Mouse (Mus musculus): Measurements from ENCODE around the gene Rnft2. TPM values are rescaled to one million over a fixed set of nuclear protein-coding genes. Genes with fewer than 3 reads are reported as not detected.

Gene Rnft2
- polyA plus RNA-seq, 1 experiment from 2014 or later = 1.7 TPM

DNA sequence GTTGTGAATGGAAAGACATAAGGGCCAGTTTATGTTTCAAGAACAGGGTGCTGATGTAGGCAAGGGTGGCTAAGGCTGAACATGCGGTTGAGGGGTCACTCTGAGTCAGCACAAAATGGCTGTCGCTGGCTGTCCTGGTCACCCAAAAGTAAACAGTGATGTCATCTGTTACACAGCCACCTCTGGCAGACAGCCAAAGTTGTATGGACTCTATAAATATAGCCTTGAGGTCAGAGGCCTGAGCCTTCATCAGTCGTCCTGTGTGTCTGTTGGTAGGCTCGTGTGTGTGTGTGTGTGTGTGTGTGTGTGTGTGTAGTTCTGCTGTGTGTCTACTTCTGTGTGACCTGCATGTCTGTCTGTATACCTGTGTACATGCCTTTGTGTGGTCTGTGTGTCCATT is 87.9 kb downstream of the Rnft2 start:
- ATAC-seq (replicated peaks; ENCODE audit: low FRiP score) = peak; percentile 8; the same call in 1 of the 2 replicates
- peaks cover 13% of the 10 kb centered on the region for H3K27me3 ChIP-seq (replicated peaks; ENCODE audit: control insufficient read depth, insufficient read depth, low read length)
- H3K4me1 ChIP-seq (replicated peaks; ENCODE audit: control insufficient read depth, insufficient read depth, low read length) = peaks cover 7% of the 10 kb centered on the region
- no peak overlapping the region for H3K9ac ChIP-seq (ENCODE audit: low read depth, low read length)
- 49% methylated on average over 4 of the region's 4 CpGs for WGBS
- no peak overlapping the region for H3K27ac ChIP-seq (ENCODE audit: low read depth, low read length)
- no peak overlapping the region for H3K4me2 ChIP-seq
- H3K9me3 ChIP-seq (ENCODE audit: control insufficient read depth, low read length) = no peaks in the 10 kb centered on the region
- no peak for DNase-seq (ENCODE audit: low spot score)
- no peaks in the 10 kb centered on the region for H3K36me3 ChIP-seq (ENCODE audit: control insufficient read depth, insufficient read depth, low read length)
- no peak overlapping the region for H3K4me3 ChIP-seq (ENCODE audit: low read depth, low read length)

DNA sequence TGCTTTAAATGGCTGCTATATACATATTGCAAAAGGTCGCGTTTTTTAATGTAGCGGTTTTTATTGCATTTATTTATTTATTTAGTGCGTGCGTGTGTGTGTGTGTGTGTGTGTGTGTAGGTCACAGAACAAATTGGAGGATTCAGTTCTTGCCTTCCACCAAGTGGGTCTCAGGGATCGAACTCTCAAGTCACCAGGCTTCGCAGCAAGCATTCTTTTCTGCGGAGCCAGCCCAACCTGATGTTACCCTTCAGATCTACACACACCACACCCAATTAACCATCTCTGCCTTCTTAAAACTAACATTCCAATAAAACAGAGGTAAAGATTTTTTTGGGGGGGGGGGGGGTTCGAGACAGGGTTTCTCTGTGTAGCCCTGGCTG is 89.4 kb downstream of the Rnft2 start:
- H3K4me3 ChIP-seq (ENCODE audit: low read depth, low read length) = peak overlapping the region; percentile 96
- 0 out of 2 replicates have a peak, but pooled peaks cover under 1% of the 10 kb centered on the region for H3K27me3 ChIP-seq (replicated peaks; ENCODE audit: control insufficient read depth, insufficient read depth, low read length)
- WGBS = 25% methylated on average over 9 of the region's 9 CpGs
- no peaks in the 10 kb centered on the region for H3K36me3 ChIP-seq (ENCODE audit: control insufficient read depth, insufficient read depth, low read length)
- ATAC-seq (replicated peaks; ENCODE audit: low FRiP score) (no peak), DNase-seq (ENCODE audit: low spot score) (no peak)
- peak overlapping the region; percentile 91 for H3K9ac ChIP-seq (ENCODE audit: low read depth, low read length)
- H3K4me1 ChIP-seq (replicated peaks; ENCODE audit: control insufficient read depth, insufficient read depth, low read length) = peaks cover 7% of the 10 kb centered on the region
- H3K9me3 ChIP-seq (ENCODE audit: control insufficient read depth, low read length) = no peaks in the 10 kb centered on the region
- H3K4me2 ChIP-seq = peak overlapping the region; percentile 76
- H3K27ac ChIP-seq (ENCODE audit: low read depth, low read length) = no peak overlapping the region

GRCm38 (mm10) chr5:118154839-118155564 is 89.9 kb downstream of the Rnft2 start, which contains the start of gene Fbxw8:
Gene Fbxw8 (minus strand): TSS chr5:118155464.
- no peaks in the 10 kb centered on the region for H3K27me3 ChIP-seq (replicated peaks; ENCODE audit: control insufficient read depth, insufficient read depth, low read length)
- WGBS = 1% methylated on average over 67 of the region's 67 CpGs
- H3K36me3 ChIP-seq (ENCODE audit: control insufficient read depth, insufficient read depth, low read length) = no peaks in the 10 kb centered on the region
- H3K4me1 ChIP-seq (replicated peaks; ENCODE audit: control insufficient read depth, insufficient read depth, low read length) = peaks cover 7% of the 10 kb centered on the region
- H3K27ac ChIP-seq (ENCODE audit: low read depth, low read length) = peak within 1 kb of the TSS; percentile 29; the same call in 1 of the 2 replicates
- H3K4me2 ChIP-seq = peak within 1 kb of the TSS; percentile 76
- H3K9me3 ChIP-seq (ENCODE audit: control insufficient read depth, low read length) = no peaks in the 10 kb centered on the region
- H3K9ac ChIP-seq (ENCODE audit: low read depth, low read length) = peak within 1 kb of the TSS; percentile 91
- peak within 1 kb of the TSS; percentile 96 for H3K4me3 ChIP-seq (ENCODE audit: low read depth, low read length)
- peak; percentile 83 for ATAC-seq (replicated peaks; ENCODE audit: low FRiP score)
- DNase-seq (ENCODE audit: low spot score) = peak; percentile 90

GRCm38 (mm10) chr5:118149711-118150110 is 95.2 kb downstream of the Rnft2 start:
- no peak for ATAC-seq (replicated peaks; ENCODE audit: low FRiP score)
- no peaks in the 10 kb centered on the region for H3K9me3 ChIP-seq (ENCODE audit: control insufficient read depth, low read length)
- no peaks in the 10 kb centered on the region for H3K36me3 ChIP-seq (ENCODE audit: control insufficient read depth, insufficient read depth, low read length)
- no peak overlapping the region for H3K4me2 ChIP-seq
- DNase-seq (ENCODE audit: low spot score) = no peak
- peaks cover 7% of the 10 kb centered on the region for H3K4me1 ChIP-seq (replicated peaks; ENCODE audit: control insufficient read depth, insufficient read depth, low read length)
- 83% methylated on average over 3 of the region's 3 CpGs for WGBS
- H3K4me3 ChIP-seq (ENCODE audit: low read depth, low read length) = no peak overlapping the region
- no peaks in the 10 kb centered on the region for H3K27me3 ChIP-seq (replicated peaks; ENCODE audit: control insufficient read depth, insufficient read depth, low read length)
- no peak overlapping the region for H3K27ac ChIP-seq (ENCODE audit: low read depth, low read length)
- H3K9ac ChIP-seq (ENCODE audit: low read depth, low read length) = no peak overlapping the region

DNA sequence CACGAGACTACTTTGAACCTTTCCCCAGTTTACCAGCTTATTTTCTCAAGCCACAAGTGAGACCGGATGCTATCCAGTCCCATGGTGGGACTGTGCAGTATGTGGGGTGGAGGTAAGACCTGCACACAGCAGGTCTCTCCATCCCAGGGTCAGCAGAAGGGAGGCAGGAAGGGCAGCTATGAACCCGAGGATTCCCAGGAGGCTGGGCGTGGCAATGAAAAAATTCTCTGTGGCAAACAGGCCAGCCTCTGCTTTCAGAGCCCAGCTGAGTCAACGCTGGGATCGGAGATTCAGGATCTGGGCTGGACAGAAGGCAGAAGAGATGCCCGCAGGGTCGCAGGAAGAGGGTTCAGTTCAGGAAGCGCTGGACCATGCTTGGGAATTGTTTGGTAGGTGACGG is 97.7 kb downstream of the Rnft2 start:
- no peak overlapping the region for H3K4me3 ChIP-seq (ENCODE audit: low read depth, low read length)
- H3K9ac ChIP-seq (ENCODE audit: low read depth, low read length) = no peak overlapping the region
- no peak overlapping the region for H3K27ac ChIP-seq (ENCODE audit: low read depth, low read length)

GRCm38 (mm10) chr5:118145999-118146679 is 98.8 kb downstream of the Rnft2 start:
- no peak for ATAC-seq (replicated peaks; ENCODE audit: low FRiP score)
- Histone ChIP-seq H3K4me3 (ENCODE audit: low read depth, low read length) (no peak overlapping the region), H3K36me3 (ENCODE audit: control insufficient read depth, insufficient read depth, low read length) (peaks cover 9% of the 10 kb centered on the region), H3K27ac (ENCODE audit: low read depth, low read length) (no peak overlapping the region), H3K4me1 (replicated peaks; ENCODE audit: control insufficient read depth, insufficient read depth, low read length) (peaks cover 4% of the 10 kb centered on the region; the same call in 1 of the 2 replicates), H3K27me3 (replicated peaks; ENCODE audit: control insufficient read depth, insufficient read depth, low read length) (no peaks in the 10 kb centered on the region), H3K9me3 (ENCODE audit: control insufficient read depth, low read length) (no peaks in the 10 kb centered on the region), H3K9ac (ENCODE audit: low read depth, low read length) (no peak overlapping the region), H3K4me2 (no peak overlapping the region)
- 83% methylated on average over 15 of the region's 15 CpGs for WGBS
- DNase-seq (ENCODE audit: low spot score) = no peak

More for the DNA sequence above, 97.7 kb downstream of the Rnft2 start:
- DNase-seq (ENCODE audit: low spot score) (no peak), ATAC-seq (replicated peaks; ENCODE audit: low FRiP score) (no peak)
- peaks cover 4% of the 10 kb centered on the region; the same call in 1 of the 2 replicates for H3K4me1 ChIP-seq (replicated peaks; ENCODE audit: control insufficient read depth, insufficient read depth, low read length)
- H3K27me3 ChIP-seq (replicated peaks; ENCODE audit: control insufficient read depth, insufficient read depth, low read length) = no peaks in the 10 kb centered on the region
- peaks cover 3% of the 10 kb centered on the region; the same call in 1 of the 2 replicates for H3K36me3 ChIP-seq (ENCODE audit: control insufficient read depth, insufficient read depth, low read length)
- H3K9me3 ChIP-seq (ENCODE audit: control insufficient read depth, low read length) = no peaks in the 10 kb centered on the region
- no peak overlapping the region for H3K4me2 ChIP-seq
- 86% methylated on average over 10 of the region's 10 CpGs for WGBS

- WGBS = 89% methylated on average over 3 of the region's 3 CpGs
- Histone ChIP-seq H3K36me3 (ENCODE audit: control insufficient read depth, insufficient read depth, low read length) (peaks cover 11% of the 10 kb centered on the region), H3K4me1 (replicated peaks; ENCODE audit: control insufficient read depth, insufficient read depth, low read length) (peaks cover 4% of the 10 kb centered on the region; the same call in 1 of the 2 replicates), H3K4me2 (no peak overlapping the region), H3K27ac (ENCODE audit: low read depth, low read length) (no peak overlapping the region), H3K9ac (ENCODE audit: low read depth, low read length) (no peak overlapping the region), H3K4me3 (ENCODE audit: low read depth, low read length) (no peak overlapping the region), H3K27me3 (replicated peaks; ENCODE audit: control insufficient read depth, insufficient read depth, low read length) (no peaks in the 10 kb centered on the region), H3K9me3 (ENCODE audit: control insufficient read depth, low read length) (no peaks in the 10 kb centered on the region)
- no peak for ATAC-seq (replicated peaks; ENCODE audit: low FRiP score)
- no peak for DNase-seq (ENCODE audit: low spot score)
Measured at GRCm38 (mm10) chr5:118145458-118145857, 99.5 kb downstream of the Rnft2 start.

DNA sequence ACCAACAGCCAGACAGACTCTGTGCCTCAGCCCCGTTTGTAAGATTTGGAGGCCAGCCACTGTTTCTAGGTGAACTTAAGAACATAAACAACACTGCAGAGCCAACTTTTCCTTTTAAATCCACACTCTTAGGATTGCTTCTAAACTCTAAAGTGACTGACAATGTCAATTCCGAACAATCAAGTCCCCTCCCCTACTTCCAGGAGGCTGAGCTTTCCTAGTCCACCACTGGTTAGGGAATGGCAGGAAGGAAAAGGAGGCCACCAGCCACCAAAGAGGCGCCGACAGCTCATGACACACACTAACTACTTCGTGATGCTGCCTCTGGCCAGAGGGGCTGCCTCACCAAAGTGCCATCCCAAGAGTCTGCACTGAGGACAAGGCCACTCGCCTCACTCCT is 100.1 kb downstream of the Rnft2 start:
- H3K9me3 ChIP-seq (ENCODE audit: control insufficient read depth, low read length) = no peaks in the 10 kb centered on the region
- peaks cover 13% of the 10 kb centered on the region for H3K36me3 ChIP-seq (ENCODE audit: control insufficient read depth, insufficient read depth, low read length)
- WGBS = 72% methylated on average over 6 of the region's 6 CpGs
- no peak overlapping the region for H3K4me3 ChIP-seq (ENCODE audit: low read depth, low read length)
- DNase-seq (ENCODE audit: low spot score) (no peak), ATAC-seq (replicated peaks; ENCODE audit: low FRiP score) (no peak)
- H3K9ac ChIP-seq (ENCODE audit: low read depth, low read length) = no peak overlapping the region
- no peak overlapping the region for H3K27ac ChIP-seq (ENCODE audit: low read depth, low read length)
- H3K27me3 ChIP-seq (replicated peaks; ENCODE audit: control insufficient read depth, insufficient read depth, low read length) = no peaks in the 10 kb centered on the region
- H3K4me2 ChIP-seq = no peak overlapping the region
- H3K4me1 ChIP-seq (replicated peaks; ENCODE audit: control insufficient read depth, insufficient read depth, low read length) = peaks cover 4% of the 10 kb centered on the region; the same call in 1 of the 2 replicates
